Mouse (Mus musculus) layer of hippocampus, postnatal 36 days (tissue): ENCODE data around the gene Grik4. TPM values are rescaled to one million over a fixed set of nuclear protein-coding genes. Genes with fewer than 3 reads are reported as not detected.
"Not testable (repeated sequence)": the region's sequence is repeated elsewhere in the genome, so short reads cannot be mapped to it uniquely, and the experiment has no call there.

Source experiments
- DNase-seq, 2 experiments: peaks; one replicate each; pipeline ENCODE4 v3.0.0; 2022
- total RNA-seq, 2 experiments: library from RNA; stranded (reverse); gene quantifications; 2 replicates each; pipeline ENCODE4 v1.2.3; 2021

The Grik4 gene
- total RNA-seq, 2 experiments from 2014 or later: 55.7 to 58.8 TPM

- DNase-seq: no peak
Measured at GRCm38 (mm10) chr9:42797276-42797675, 147.0 kb downstream of the Grik4 start.

GRCm38 (mm10) chr9:42795881-42796280, 148.4 kb downstream of the Grik4 start:
- no peak for DNase-seq

- no peak for DNase-seq
Measured at GRCm38 (mm10) chr9:42794006-42794405, 150.3 kb downstream of the Grik4 start.

- no peak for DNase-seq
Measured at GRCm38 (mm10) chr9:42793581-42793980, 150.7 kb downstream of the Grik4 start.

- no peak for DNase-seq
Measured at GRCm38 (mm10) chr9:42792381-42792780, 151.9 kb downstream of the Grik4 start.

- DNase-seq: no peak
Measured at GRCm38 (mm10) chr9:42791779-42792178, 152.5 kb downstream of the Grik4 start.

- no peak for DNase-seq
Measured at GRCm38 (mm10) chr9:42791346-42791745, 152.9 kb downstream of the Grik4 start.

GRCm38 (mm10) chr9:42788471-42788870, 155.8 kb downstream of the Grik4 start:
- no peak for DNase-seq

- DNase-seq: no peak
Measured at GRCm38 (mm10) chr9:42786882-42787281, 157.4 kb downstream of the Grik4 start.

- no peak for DNase-seq
Measured at GRCm38 (mm10) chr9:42786286-42786685, 158.0 kb downstream of the Grik4 start.

- no peak for DNase-seq
Measured at GRCm38 (mm10) chr9:42785173-42785830, 159.0 kb downstream of the Grik4 start.

- no peak for DNase-seq
Measured at GRCm38 (mm10) chr9:42783248-42783903, 160.9 kb downstream of the Grik4 start.

GRCm38 (mm10) chr9:42778471-42779263, 165.6 kb downstream of the Grik4 start:
- not testable (repeated sequence) for DNase-seq

- DNase-seq: no peak
Measured at GRCm38 (mm10) chr9:42777913-42778312, 166.4 kb downstream of the Grik4 start.

- DNase-seq: no peak
Measured at GRCm38 (mm10) chr9:42776804-42777203, 167.5 kb downstream of the Grik4 start.

- no peak for DNase-seq
Measured at GRCm38 (mm10) chr9:42764823-42765560, 179.3 kb downstream of the Grik4 start.

GRCm38 (mm10) chr9:42758682-42759205, 185.5 kb downstream of the Grik4 start:
- no peak for DNase-seq

- DNase-seq: no peak
Measured at GRCm38 (mm10) chr9:42757012-42757640, 187.2 kb downstream of the Grik4 start.

GRCm38 (mm10) chr9:42754699-42755098, 189.6 kb downstream of the Grik4 start:
- DNase-seq: no peak

- DNase-seq: no peak
Measured at GRCm38 (mm10) chr9:42751160-42751559, 193.1 kb downstream of the Grik4 start.

- DNase-seq: no peak
Measured at GRCm38 (mm10) chr9:42750176-42750575, 194.1 kb downstream of the Grik4 start.

- DNase-seq: no peak
Measured at GRCm38 (mm10) chr9:42745982-42746381, 198.3 kb downstream of the Grik4 start.
